Mouse (Mus musculus) midbrain, embryonic 12.5 days (tissue): ENCODE measurements around the gene Lefty2. TPM values are rescaled to one million over a fixed set of nuclear protein-coding genes. Genes with fewer than 3 reads are reported as not detected.

Experiments
- polyA plus RNA-seq: library from polyadenylated mRNA; unstranded; fragments of >200 nt; fragmentation: Nextera tagmentation; extraction: Ambion mirVana; gene quantifications from 2 replicates; pipeline ENCODE4 v1.2.1, GENCODE M21; 2016

Lefty2 gene
- polyA plus RNA-seq, 1 experiment from 2014 or later: not detected

Other genes starting within 250 kb of the Lefty2 start
- gene Mixl1, start 196.1 kb upstream of the Lefty2 start, polyA plus RNA-seq: 0.08 TPM in 1 of 2 replicates, not detected in the other
- gene Acbd3, start 167.1 kb upstream of the Lefty2 start, polyA plus RNA-seq: 27.4 and 29.3 TPM in 2 replicates
- 3,369 and 3,552 TPM in 2 replicates for gene H3f3a, start 79.2 kb upstream of the Lefty2 start, polyA plus RNA-seq
- 36.3 and 36.7 TPM in 2 replicates for gene Sde2, start 42.0 kb upstream of the Lefty2 start, polyA plus RNA-seq
- gene Pycr2, start 11.2 kb downstream of the Lefty2 start, polyA plus RNA-seq: 94.0 and 98.4 TPM in 2 replicates
- 0.56 and 1.6 TPM in 2 replicates for gene Lefty1, start 41.9 kb downstream of the Lefty2 start, polyA plus RNA-seq
- 2.9 TPM in 2 replicates for gene Tmem63a, start 49.2 kb downstream of the Lefty2 start, polyA plus RNA-seq
- 0.94 and 1.1 TPM in 2 replicates for gene Ephx1, start 127.8 kb downstream of the Lefty2 start, polyA plus RNA-seq
- 0.12 TPM in 1 of 2 replicates, not detected in the other for gene 9130409I23Rik, start 158.1 kb downstream of the Lefty2 start, polyA plus RNA-seq